Mouse (Mus musculus) frontal cortex, postnatal 25 days (tissue): ENCODE data around the gene Mrto4.
"Not testable (repeated sequence)": the region's sequence is repeated elsewhere in the genome, so short reads cannot be mapped to it uniquely, and the experiment has no call there.

ENCODE experiments used
- DNase-seq, 2 experiments: peaks; one replicate each; pipeline ENCODE4 v3.0.0; 2022; ENCODE audit warnings: low spot score in 2 of 2

Mrto4 gene

DNA sequence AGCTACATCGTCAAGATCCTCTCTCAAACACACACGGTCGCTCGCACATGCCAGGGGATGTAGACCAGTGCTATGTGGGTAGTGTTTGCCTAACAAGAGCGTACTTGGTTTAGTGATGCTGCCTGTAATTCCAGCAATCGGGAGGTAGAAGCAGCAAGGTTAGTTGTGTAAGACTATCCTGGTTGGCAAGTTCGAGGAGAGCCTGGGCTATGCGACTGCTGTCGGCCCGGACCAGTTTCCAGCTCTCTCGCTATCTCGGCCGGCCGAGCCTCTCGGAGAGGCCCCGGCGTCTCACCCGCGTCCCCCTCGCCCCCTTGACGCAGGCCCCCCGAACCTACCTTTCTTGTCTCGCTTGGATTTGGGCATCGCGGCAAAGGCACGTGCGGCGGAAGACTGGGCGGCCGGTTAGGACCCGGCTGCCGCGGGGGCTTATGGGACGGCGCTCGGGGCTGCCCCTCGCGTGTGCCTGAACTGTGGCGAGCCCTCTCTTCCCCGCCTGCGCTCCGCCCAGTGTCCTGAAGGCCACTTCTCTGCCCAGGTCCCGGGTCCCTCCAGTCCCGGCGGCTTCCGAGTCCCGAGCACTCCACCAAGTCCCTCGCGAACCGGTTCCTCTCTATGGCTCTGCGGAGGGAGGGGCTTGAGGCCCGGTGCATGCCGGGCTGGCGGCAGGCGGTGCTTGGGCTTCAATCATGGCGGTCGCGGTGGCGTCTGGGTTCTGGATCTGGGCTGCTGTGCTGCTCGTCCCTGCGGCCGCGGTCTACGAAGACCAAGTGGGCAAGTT, at the start of gene Mrto4, which contains the start of the genes Emc1 and Ubr4:
TSS of gene Mrto4 (minus strand) at position 646 of the 781 bp plus-strand sequence.
TSS of gene Emc1 (plus strand) at position 657 of the 781 bp plus-strand sequence.
TSS of gene Ubr4 (plus strand) at position 679 of the 781 bp plus-strand sequence.
- DNase-seq = peak; percentile 74 to 80

- DNase-seq = no peak
Measured at GRCm38 (mm10) chr4:139400487-139400886, 48.1 kb upstream of the Mrto4 start.

- DNase-seq = no peak
Measured at GRCm38 (mm10) chr4:139395431-139395830, 43.1 kb upstream of the Mrto4 start.

- no peak for DNase-seq
Measured at GRCm38 (mm10) chr4:139389557-139389956, 37.2 kb upstream of the Mrto4 start.

- no peak for DNase-seq
Measured at GRCm38 (mm10) chr4:139386869-139387319, 34.5 kb upstream of the Mrto4 start.

GRCm38 (mm10) chr4:139385841-139386240, 33.5 kb upstream of the Mrto4 start:
- not testable (repeated sequence) for DNase-seq

- DNase-seq = no peak
Measured at GRCm38 (mm10) chr4:139382231-139382630, 29.9 kb upstream of the Mrto4 start.

DNA sequence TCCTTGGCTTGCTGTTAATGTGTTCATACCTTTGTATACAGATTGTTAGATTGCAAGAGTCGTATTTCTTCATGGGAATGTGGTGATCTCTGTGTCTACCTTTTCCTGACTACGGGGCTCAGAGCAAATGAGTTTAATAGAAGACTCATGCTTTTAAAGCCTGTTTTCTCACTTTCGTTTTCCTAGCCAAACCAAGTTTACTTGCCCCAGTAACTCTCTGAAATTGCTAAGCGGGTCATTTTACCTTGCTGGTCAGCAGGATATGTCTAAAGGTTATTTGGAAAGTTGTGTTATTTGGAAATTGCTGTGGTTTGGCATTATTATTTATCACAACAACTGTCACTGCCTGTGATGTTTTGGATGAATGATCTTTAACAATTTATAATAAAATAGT, 29.1 kb upstream of the Mrto4 start:
- DNase-seq = no peak

- no peak for DNase-seq
Measured at GRCm38 (mm10) chr4:139380775-139381451, 28.5 kb upstream of the Mrto4 start.

DNA sequence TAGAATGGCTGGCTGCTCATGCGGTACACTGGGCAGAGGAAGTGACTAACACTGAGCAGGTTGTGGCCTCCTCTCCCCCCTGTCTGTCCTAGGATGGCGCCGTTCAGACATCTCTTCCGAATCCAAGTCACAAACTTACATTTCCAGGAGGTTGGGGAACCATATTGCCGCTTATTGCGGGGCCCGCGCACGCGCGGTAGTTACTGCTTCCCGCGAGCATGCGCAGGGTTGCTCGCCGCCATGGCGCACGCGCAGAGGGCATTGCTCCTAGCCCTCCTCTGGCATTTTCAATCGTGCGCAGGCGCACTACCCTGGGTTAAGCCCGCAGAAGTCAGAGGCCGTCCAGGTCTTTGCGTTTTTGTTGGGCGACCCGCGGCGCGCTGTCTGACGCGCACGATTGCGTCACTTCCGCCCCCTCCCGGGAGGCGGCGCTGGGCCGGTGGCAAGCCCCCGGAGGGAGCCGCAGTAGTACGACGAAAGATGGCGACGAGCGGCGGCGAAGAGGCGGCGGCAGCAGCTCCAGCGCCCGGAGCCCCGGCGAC, 27.9 kb upstream of the Mrto4 start:
- peak; percentile 99 to 100 for DNase-seq

- no peak for DNase-seq
Measured at GRCm38 (mm10) chr4:139379719-139380118, 27.3 kb upstream of the Mrto4 start.

- DNase-seq = no peak
Measured at GRCm38 (mm10) chr4:139373531-139373930, 21.2 kb upstream of the Mrto4 start.

DNA sequence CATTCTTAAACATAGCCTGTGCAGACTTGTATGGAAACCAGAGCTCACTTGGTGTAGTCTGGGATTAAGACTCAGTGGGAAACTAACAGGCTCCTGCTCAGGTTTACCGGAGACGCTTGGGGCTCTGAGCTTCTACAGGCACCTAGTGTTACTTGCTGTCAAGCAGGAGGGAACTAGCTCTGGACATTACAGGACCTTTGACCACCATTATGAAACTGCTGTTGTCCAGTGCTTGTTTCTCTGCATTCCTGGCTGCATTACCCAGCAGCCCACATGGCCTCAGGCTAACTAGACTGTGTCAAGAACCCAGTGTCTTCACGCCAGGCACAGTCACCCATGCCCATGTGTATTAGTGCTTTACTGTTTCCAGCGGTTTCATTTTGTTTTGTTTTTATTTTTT, 20.8 kb upstream of the Mrto4 start:
- DNase-seq = no peak

DNA sequence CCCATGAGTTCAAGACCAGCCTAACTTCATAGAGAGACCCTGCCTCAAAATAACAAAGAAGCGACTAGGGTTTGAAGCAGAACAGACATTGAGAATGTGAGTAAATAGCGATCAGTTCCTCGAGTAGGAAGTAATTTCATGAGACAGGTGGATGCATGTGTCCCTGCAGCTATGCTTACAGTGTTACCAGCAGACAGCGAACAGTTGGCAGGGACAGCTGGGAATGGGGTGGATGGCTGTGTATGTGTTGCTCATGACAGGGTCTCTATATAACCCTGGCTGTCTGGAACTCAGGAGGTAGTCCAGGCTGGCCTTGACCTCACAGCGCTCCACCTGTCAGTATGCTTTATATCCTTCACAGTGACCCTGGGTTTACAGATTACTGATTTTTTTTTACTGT, 15.7 kb upstream of the Mrto4 start:
- DNase-seq = no peak

- no peak for DNase-seq
Measured at GRCm38 (mm10) chr4:139367336-139367735, 15.0 kb upstream of the Mrto4 start.

DNA sequence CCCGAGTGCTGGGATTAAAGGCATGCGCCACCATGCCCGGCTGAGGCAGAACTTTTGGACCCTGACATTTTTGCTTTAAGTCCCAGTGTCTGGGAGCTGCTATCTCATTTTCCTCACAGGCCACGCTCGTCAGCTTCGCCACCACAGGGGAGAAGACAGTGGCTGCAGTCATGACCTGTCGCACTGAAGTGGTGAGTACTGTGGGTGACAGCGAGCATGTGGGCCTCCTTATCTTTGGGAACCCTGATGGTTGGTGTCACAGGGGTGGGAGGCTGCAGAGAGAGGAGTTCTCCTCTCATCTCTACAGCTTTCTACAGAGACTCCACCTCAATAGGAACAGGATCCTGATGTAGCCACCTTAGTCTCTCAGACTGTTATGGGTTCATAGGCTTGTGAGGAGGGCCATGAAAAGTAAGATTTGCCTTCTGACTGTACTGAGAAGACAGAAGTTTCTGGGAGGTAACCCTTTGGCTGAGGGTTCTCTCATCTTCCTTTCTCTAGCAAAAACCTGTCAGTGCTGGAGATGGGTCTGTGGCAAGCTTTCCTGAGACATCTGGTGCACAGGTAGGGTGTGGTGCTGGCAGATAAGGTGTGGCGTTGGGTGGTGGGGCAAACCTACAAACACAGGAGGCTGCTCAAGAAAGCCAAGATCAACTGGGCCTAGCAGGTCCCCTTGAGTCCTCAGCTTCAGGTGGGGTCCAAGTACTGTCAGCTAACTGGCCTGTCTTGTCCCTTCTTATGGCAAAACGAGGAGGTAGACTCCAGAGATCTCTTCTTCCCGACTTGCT, 8.6 kb upstream of the Mrto4 start:
- no peak for DNase-seq

DNA sequence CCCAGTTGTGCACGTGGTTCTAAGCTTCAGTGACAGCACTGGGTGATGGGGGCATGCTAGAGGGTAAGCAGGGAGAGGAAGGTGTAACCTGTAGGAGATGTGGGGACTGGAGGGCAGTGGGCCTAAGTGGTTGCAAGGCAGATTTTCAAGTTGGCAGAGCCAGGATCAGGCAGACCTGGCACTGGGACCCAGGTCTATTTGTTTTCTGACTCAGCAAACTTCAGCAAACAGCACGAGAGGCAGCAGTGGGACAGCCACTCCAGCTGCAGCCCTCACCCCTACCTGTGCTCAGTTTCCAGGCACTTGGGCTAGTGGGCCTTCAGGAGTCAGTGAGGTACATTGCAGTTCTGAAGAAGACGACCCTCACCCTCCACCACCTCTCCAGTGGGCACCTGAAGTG, 4.8 kb upstream of the Mrto4 start:
- no peak for DNase-seq

DNA sequence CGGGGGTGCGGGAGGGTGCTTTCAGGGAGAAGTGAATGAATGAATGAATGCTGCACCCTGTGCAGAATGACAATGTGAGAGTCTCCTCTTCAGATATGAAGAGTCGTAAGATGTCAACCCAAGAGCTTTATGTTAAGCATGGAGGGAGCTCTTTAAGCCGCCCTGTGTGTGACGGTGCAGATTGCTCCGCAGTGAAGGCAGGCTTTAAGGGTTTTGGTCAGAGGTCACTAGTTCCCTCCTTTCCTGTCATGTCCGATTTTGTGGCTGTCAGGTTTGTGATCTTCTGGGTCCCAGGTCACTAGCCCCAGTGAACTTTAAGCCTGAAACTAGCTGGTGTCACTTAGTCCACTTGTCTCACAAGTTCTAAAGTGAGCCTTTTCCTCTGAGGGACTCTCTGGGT, 456 bp upstream of the Mrto4 start:
- DNase-seq = no peak

DNA sequence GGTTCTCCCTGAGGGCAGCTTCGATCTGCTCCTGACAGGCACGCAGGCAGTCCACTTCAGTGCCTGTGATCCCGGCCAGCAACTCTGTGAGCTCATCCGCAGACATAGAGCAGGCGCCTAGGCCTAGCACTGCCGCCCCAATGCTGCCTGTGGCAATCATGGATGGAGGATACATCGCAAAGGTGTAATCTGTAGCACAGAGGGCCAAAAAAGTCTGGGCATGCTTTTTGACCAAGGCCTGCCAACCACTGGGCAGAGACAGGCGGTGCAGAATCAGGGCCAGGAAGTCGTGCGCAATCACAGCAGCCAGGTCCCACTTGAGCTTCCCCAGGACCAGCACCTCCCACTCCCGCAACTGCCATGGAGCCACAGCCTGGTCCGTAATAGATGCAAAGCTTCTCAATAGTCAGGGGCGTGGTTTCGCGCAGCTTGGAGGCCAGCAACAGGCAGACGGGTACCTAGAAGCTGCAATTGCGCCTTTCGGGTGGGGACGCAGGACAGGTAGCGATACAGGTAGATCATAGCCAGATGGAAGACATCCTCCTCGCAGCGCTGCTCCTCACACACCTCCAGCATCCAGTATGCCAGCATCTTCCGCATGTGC, 6.9 kb downstream of the Mrto4 start:
- no peak for DNase-seq

DNA sequence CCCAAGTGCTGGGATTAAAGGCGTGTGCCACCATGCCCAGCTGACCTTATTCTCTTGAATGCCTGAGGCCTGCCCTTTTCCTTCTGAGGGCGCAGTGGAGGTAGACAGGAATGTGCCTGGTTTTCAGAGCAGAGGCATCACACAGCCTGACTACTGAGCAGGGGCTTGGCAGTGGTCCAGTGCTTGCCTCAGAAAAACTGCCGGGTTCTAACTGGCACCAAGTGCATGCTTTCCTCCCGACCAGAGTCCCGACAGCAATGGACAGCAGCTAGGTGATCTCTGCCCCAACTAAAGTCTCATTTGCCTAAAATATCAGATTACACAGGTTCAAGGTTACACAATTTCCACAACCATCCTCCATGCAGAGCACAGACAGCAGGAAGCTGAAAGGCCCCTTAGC, 8.7 kb downstream of the Mrto4 start:
- DNase-seq = no peak

GRCm38 (mm10) chr4:139341556-139342233, 10.7 kb downstream of the Mrto4 start:
- DNase-seq = no peak
